Mouse (Mus musculus) kidney, adult 2 months (tissue): ENCODE data around the gene Fopnl.

ENCODE experiments used
- CTCF ChIP-seq: fragments of 200-500 bp; conservative IDR thresholded peaks from 2 replicates; pipeline ENCODE4 v1.5.1; 2011; ENCODE audit warnings: low read depth, mild to moderate bottlenecking, control low read depth, low read length, moderate library complexity, mixed read lengths; ENCODE audit not compliant: insufficient read depth, insufficient read length
- POLR2A ChIP-seq: fragments of 200-500 bp; IDR thresholded peaks from one replicate; pipeline ENCODE4 v1.6.1; 2011; ENCODE audit warnings: low read depth, low read length, control low read depth

DNA sequence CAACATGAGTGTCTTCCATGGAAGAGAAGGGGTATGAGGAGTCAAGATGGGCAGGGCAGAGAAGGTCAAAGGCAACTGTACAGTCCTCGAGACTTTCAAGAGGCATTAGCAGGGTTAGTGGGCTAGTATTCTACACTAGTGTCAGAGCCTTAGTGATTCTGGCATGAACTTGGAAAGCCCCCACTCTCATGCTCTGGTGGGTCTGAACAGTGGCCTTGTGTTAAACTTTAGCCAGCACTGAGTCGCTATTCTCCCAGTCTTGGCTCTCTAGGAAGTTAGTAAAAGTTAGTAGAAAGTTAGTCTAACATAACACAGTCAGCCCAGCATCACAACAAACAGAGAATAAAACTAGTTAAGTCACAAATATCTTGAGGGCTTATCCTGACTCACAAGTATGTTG lies 14.1 kb downstream of the Fopnl start:
- TF ChIP-seq CTCF (no peak), POLR2A (no peak)
